Mouse (Mus musculus): Measurements from ENCODE around the gene Fam213b. TPM values are rescaled to one million over a fixed set of nuclear protein-coding genes. Genes with fewer than 3 reads are reported as not detected.

Gene Fam213b
- 7.6 TPM for polyA plus RNA-seq (2017; shearing (Covaris generic))

DNA sequence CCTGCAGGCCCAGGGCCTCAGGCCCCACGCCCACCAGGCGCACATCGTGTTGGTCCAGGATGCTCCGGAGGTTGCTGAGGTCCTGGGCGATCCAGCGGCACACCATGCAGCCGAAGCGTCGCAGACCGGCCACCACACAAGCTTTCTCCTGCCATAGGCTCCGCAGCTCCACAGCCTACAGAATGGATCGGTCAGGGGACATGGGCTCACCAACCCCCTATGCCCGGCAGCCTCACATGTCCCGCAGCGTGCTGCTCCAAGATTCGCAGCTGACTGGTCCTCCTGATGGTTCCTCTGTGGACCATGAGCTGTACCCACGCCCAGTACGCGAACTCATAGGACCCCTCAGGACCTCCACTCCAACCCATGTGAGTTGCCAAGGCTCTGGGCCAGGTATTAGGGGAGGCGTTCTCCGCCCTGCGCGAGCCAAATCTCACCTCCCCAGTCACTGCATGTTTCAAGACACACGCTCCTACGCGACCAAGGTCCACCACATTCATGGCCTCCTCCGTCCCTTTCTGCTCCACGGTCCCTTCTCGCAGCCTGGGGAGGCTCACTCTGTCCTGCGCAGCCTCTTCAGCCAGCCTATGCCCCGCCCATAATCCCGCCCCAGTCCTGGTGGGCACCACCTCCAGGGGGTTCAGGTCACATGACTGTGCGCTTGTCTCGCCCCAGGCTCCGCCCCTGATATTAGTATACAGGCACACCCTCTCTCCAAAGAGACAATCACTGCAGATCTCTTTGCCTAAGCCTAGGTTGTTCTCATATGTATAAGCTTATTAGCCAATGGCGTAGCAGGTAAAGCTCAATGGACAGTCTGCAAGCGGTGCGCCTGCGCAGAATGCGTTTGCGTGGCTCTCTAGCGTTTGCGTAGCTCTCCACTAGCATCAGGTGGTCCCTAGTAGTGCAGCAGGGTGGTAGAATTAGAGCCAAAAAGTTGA is at the start of gene Fam213b:
Gene Fam213b, minus strand, starts transcription at position 630 of the 941 bp plus-strand sequence.

DNA sequence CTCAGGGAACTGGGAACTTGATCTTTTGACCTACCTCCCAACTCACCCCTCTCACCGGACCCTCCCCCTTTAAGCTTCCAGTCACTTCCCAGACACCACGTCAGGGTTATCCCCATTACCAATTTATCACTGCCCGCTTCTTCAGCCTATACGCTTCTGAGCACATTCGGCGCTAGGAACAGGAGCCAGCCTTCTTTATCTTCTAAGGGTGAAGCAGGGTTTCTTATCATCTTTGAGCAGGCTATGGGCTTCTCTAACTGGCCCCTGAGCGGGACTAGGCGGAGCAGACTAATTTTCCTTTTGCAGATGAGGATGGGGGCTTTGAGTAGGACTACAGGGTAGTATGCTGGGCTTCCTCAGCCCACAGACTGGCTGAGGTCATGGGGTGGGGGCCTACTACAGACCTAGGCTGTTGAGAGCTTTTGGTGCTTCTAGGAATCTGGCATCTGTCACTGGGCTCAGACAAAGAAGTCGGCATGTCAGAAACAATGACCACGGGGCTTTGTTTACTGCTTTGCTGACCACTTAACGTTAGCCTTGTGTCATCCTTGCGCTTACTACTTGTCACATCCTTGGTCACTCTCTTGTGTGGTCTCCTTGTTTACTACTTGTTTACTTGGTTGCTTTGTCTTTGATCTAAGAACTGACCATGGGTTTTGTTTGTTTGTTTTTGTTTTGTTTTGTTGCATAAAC is 29.6 kb upstream of the Fam213b start, which contains the start of gene Tnfrsf14:
Gene Tnfrsf14, minus strand, starts transcription at position 169 of the 693 bp plus-strand sequence.

DNA sequence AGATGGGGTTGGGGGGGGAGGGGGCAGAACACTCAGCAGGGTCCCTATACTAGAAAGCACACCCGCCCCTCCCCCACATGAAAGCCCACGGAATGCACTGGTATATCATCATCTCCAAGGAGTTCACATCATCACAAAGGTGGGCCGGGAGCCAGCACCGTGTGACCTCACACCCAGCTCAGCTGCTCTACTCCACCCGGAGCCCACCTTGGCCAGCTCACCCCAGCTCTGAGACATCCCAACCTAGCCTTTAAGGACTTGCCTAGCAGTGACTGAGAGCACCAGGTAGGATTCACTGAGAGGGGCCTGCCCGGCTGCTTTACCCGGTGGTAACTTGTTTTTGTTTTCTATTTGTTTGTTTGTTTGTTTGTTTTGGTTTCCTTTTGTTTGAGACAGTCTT is 29.5 kb downstream of the Fam213b start, which contains the start of gene Mmel1:
Gene Mmel1, plus strand, starts transcription at position 146 of the 400 bp plus-strand sequence.

Other genes with a start within 250 kb of the Fam213b start
- gene Actrt2, start 231.3 kb downstream of the Fam213b start, polyA plus RNA-seq (2017; shearing (Covaris generic)), result not detected
- gene Ttc34, start 61.7 kb downstream of the Fam213b start, polyA plus RNA-seq (2017; shearing (Covaris generic)), result not detected
- not detected for gene Mmel1, start 29.6 kb downstream of the Fam213b start, polyA plus RNA-seq (2017; shearing (Covaris generic))
- 8.3 TPM for gene Tnfrsf14, start 29.4 kb upstream of the Fam213b start, polyA plus RNA-seq (2017; shearing (Covaris generic))
- 0.40 TPM for gene Hes5, start 61.8 kb upstream of the Fam213b start, polyA plus RNA-seq (2017; shearing (Covaris generic))
- 52.9 TPM for gene Pank4, start 65.0 kb upstream of the Fam213b start, polyA plus RNA-seq (2017; shearing (Covaris generic))
- gene Plch2, start 157.6 kb upstream of the Fam213b start, polyA plus RNA-seq (2017; shearing (Covaris generic)), result not detected
- 6.1 TPM for gene Pex10, start 167.9 kb upstream of the Fam213b start, polyA plus RNA-seq (2017; shearing (Covaris generic))
- 125 TPM for gene Rer1, start 187.2 kb upstream of the Fam213b start, polyA plus RNA-seq (2017; shearing (Covaris generic))
- 3.0 TPM for gene Morn1, start 187.4 kb upstream of the Fam213b start, polyA plus RNA-seq (2017; shearing (Covaris generic))